Mouse (Mus musculus) liver, embryonic 11.5 days (tissue): ENCODE data around the gene Srsf1. TPM values are rescaled to one million over a fixed set of nuclear protein-coding genes. Genes with fewer than 3 reads are reported as not detected.

Experiments
- ATAC-seq: fragments of 200-750 bp; cut with Nextera tagmentation; replicated peaks from 2 replicates; pipeline ENCODE4 v1.8.0; 2017; ENCODE audit warnings: moderate number of reproducible peaks, mild to moderate bottlenecking, moderate TSS enrichment, moderate library complexity; ENCODE audit not compliant: low FRiP score
- DNase-seq: peaks from one replicate; pipeline ENCODE4 v3.0.0-alpha.2; 2017; ENCODE audit warnings: low spot score
- H3K27ac ChIP-seq: fragments of 300-500 bp; sonication (generic); 2 replicates; pipeline ENCODE4 v1.5.1; 2014; ENCODE audit warnings: mild to moderate bottlenecking, low read depth, low read length, control low read depth
- H3K27me3 ChIP-seq: fragments of 300-500 bp; sonication (generic); replicated peaks from 2 replicates; pipeline ENCODE4 v1.6.1; 2014; ENCODE audit warnings: low read length, mixed read lengths; ENCODE audit not compliant: control insufficient read depth, insufficient read depth
- H3K36me3 ChIP-seq: fragments of 300-500 bp; sonication (generic); 2 replicates; pipeline ENCODE4 v1.6.1; 2014; ENCODE audit warnings: mild to moderate bottlenecking, low read length, moderate library complexity, mixed read lengths; ENCODE audit not compliant: control insufficient read depth, insufficient read depth
- H3K4me1 ChIP-seq: fragments of 300-500 bp; sonication (generic); replicated peaks from 2 replicates; pipeline ENCODE4 v1.6.1; 2014; ENCODE audit warnings: low read length, mixed read lengths; ENCODE audit not compliant: control insufficient read depth, insufficient read depth
- H3K4me2 ChIP-seq: fragments of 300-500 bp; sonication (generic); 2 replicates; pipeline ENCODE4 v1.6.1; 2014; ENCODE audit warnings: mild to moderate bottlenecking, control low read depth, moderate library complexity
- H3K4me3 ChIP-seq: fragments of 300-500 bp; sonication (generic); 2 replicates; pipeline ENCODE4 v1.5.1; 2014; ENCODE audit warnings: low read depth, low read length, control low read depth
- H3K9ac ChIP-seq: fragments of 300-500 bp; sonication (generic); 2 replicates; pipeline ENCODE4 v1.6.1; 2014; ENCODE audit warnings: low read depth, low read length, control low read depth
- H3K9me3 ChIP-seq: fragments of 300-500 bp; sonication (generic); 2 replicates; pipeline ENCODE4 v1.6.1; 2016; ENCODE audit warnings: low read length, inconsistent platforms, mixed read lengths; ENCODE audit not compliant: control insufficient read depth
- WGBS: fragments of 180-500 bp; shearing (Covaris S2); extraction: QIAGEN DNeasy Blood & Tissue Kit; methylation state at CpG from one replicate; pipeline ENCODE4 v1.1.7; 2014; 5-methylcytosine and 5-hydroxymethylcytosine counted together
- polyA plus RNA-seq: library from polyadenylated mRNA; unstranded; fragments of >200 nt; fragmentation: Nextera tagmentation; extraction: Ambion mirVana; gene quantifications from 2 replicates; pipeline ENCODE4 v1.2.1, GENCODE M21; 2014

Gene Srsf1
- polyA plus RNA-seq, 1 experiment from 2014 or later = 323 TPM

- Histone ChIP-seq H3K27me3 (no peaks in the 10 kb centered on the region), H3K36me3 (peaks cover 14% of the 10 kb centered on the region)
- no peak for DNase-seq
These were observed 743 bp upstream of the Srsf1 start for GRCm38 (mm10) chr11:88046323-88046937.

GRCm38 (mm10) chr11:88047871-88048531, 828 bp downstream of the Srsf1 start:
- Histone ChIP-seq H3K4me1 (peaks cover 17% of the 10 kb centered on the region), H3K9ac (peak overlapping the region; percentile 100), H3K4me3 (peak overlapping the region; percentile 91), H3K27me3 (no peaks in the 10 kb centered on the region), H3K36me3 (peaks cover 17% of the 10 kb centered on the region), H3K27ac (peak overlapping the region; percentile 100), H3K4me2 (peak overlapping the region; percentile 92), H3K9me3 (no peaks in the 10 kb centered on the region)
- DNase-seq (peak; percentile 74), ATAC-seq (peak; percentile 63)
- under 1% methylated on average over 76 of the region's 76 CpGs for WGBS

More at GRCm38 (mm10) chr11:88046323-88046937, 743 bp upstream of the Srsf1 start:
- peak overlapping the region; percentile 100 for H3K9ac ChIP-seq
- peaks cover 17% of the 10 kb centered on the region for H3K4me1 ChIP-seq
- peak overlapping the region; percentile 83 for H3K4me2 ChIP-seq
- peak overlapping the region; percentile 100 for H3K27ac ChIP-seq
- no peak for ATAC-seq
- no peaks in the 10 kb centered on the region for H3K9me3 ChIP-seq
- 51% methylated on average over 17 of the region's 17 CpGs for WGBS
- peak overlapping the region; percentile 91 for H3K4me3 ChIP-seq

GRCm38 (mm10) chr11:88048961-88049670, 1.9 kb downstream of the Srsf1 start:
- Histone ChIP-seq H3K4me2 (peak overlapping the region; percentile 92), H3K9me3 (no peaks in the 10 kb centered on the region), H3K4me3 (peak overlapping the region; percentile 91), H3K27me3 (no peaks in the 10 kb centered on the region), H3K9ac (peak overlapping the region; percentile 100), H3K36me3 (peaks cover 17% of the 10 kb centered on the region), H3K27ac (peak overlapping the region; percentile 100; the same call in 1 of the 2 replicates), H3K4me1 (peaks cover 17% of the 10 kb centered on the region)
- DNase-seq (no peak), ATAC-seq (no peak)
- 19% methylated on average over 26 of the region's 26 CpGs for WGBS

GRCm38 (mm10) chr11:88049732-88050131, 2.6 kb downstream of the Srsf1 start:
- Histone ChIP-seq H3K36me3 (peaks cover 17% of the 10 kb centered on the region), H3K4me1 (peaks cover 17% of the 10 kb centered on the region), H3K9ac (no peak overlapping the region), H3K9me3 (no peaks in the 10 kb centered on the region), H3K4me3 (peak overlapping the region; percentile 91), H3K4me2 (peak overlapping the region; percentile 92), H3K27ac (no peak overlapping the region), H3K27me3 (no peaks in the 10 kb centered on the region)
- DNase-seq = no peak
- no peak for ATAC-seq

GRCm38 (mm10) chr11:88052638-88053037, 5.5 kb downstream of the Srsf1 start:
- WGBS = 86% methylated on average over 4 of the region's 4 CpGs
- ATAC-seq (no peak), DNase-seq (no peak)
- Histone ChIP-seq H3K9ac (no peak overlapping the region), H3K9me3 (no peaks in the 10 kb centered on the region), H3K36me3 (peaks cover 17% of the 10 kb centered on the region), H3K4me3 (no peak overlapping the region), H3K27me3 (no peaks in the 10 kb centered on the region), H3K27ac (no peak overlapping the region; the same call in 1 of the 2 replicates), H3K4me1 (peaks cover 10% of the 10 kb centered on the region), H3K4me2 (no peak overlapping the region)

GRCm38 (mm10) chr11:88053821-88054220, 6.6 kb downstream of the Srsf1 start:
- H3K27me3 ChIP-seq = no peaks in the 10 kb centered on the region
- H3K36me3 ChIP-seq = peaks cover 17% of the 10 kb centered on the region
- no peak overlapping the region for H3K4me2 ChIP-seq
- H3K4me1 ChIP-seq = peaks cover 10% of the 10 kb centered on the region
- no peaks in the 10 kb centered on the region for H3K9me3 ChIP-seq
- 59% methylated on average over 3 of the region's 3 CpGs for WGBS
- ATAC-seq (no peak), DNase-seq (no peak)
- no peak overlapping the region for H3K4me3 ChIP-seq
- no peak overlapping the region for H3K27ac ChIP-seq
- no peak overlapping the region for H3K9ac ChIP-seq

- Histone ChIP-seq H3K9ac (no peak overlapping the region), H3K27me3 (no peaks in the 10 kb centered on the region), H3K9me3 (no peaks in the 10 kb centered on the region), H3K4me2 (no peak overlapping the region), H3K36me3 (peaks cover 13% of the 10 kb centered on the region), H3K27ac (no peak overlapping the region), H3K4me3 (no peak overlapping the region), H3K4me1 (peaks cover 7% of the 10 kb centered on the region)
- 79% methylated on average over 1 of the region's 1 CpGs for WGBS
- peak; percentile 41; the same call in 1 of the 2 replicates for ATAC-seq
- no peak for DNase-seq
These were observed 7.4 kb downstream of the Srsf1 start for GRCm38 (mm10) chr11:88054589-88054988.

- no peak for DNase-seq
- no peak for ATAC-seq
- Histone ChIP-seq H3K27me3 (no peaks in the 10 kb centered on the region), H3K36me3 (peaks cover 6% of the 10 kb centered on the region), H3K4me3 (no peak overlapping the region), H3K9me3 (no peaks in the 10 kb centered on the region), H3K9ac (no peak overlapping the region), H3K4me1 (no peaks in the 10 kb centered on the region; the same call in 1 of the 2 replicates), H3K4me2 (no peak overlapping the region), H3K27ac (no peak overlapping the region)
- WGBS = 79% methylated on average over 2 of the region's 2 CpGs
These were observed 8.6 kb downstream of the Srsf1 start for GRCm38 (mm10) chr11:88055777-88056176.
